8 mouse cellular contexts compared by ENCODE assay signal in genomic region chr8:13104691-13105086, GRCm38 (mm10). TPM values are rescaled to one million over a fixed set of nuclear protein-coding genes. Genes with fewer than 3 reads are reported as not detected.
DNase-seq lines count a peak whose midpoint lies in the region; ATAC-seq lines count a peak whose summit lies in the region.

No protein-coding gene starts in this region.

- peak; percentile 65 for ATAC-seq in frontal cortex, adult (ENCODE audit: low TSS enrichment)
- peak; percentile 77 for ATAC-seq in hindbrain, embryonic 11.5 days (ENCODE audit: low FRiP score)

- H3K27ac ChIP-seq in hindbrain, embryonic 11.5 days (ENCODE audit: low read depth, low read length): peak overlapping the region; percentile 73

- WGBS in hindbrain, embryonic 11.5 days: under 1% methylated on average over 44 of the region's 45 CpGs

- H3K9ac ChIP-seq in hindbrain, embryonic 11.5 days (ENCODE audit: low read depth, low read length): peak overlapping the region; percentile 92

- H3K9me3 ChIP-seq in hindbrain, embryonic 11.5 days (ENCODE audit: control insufficient read depth, low read length): no peaks in the 10 kb centered on the region

- peak; percentile 69 for DNase-seq in MEL-GATA-1-ER (ENCODE audit: extremely low read depth, low read depth)
- DNase-seq in cerebellum, adult 8-10 months: peak; percentile 92
- DNase-seq in hindbrain, embryonic 11.5 days (ENCODE audit: low spot score): peak; percentile 90
- DNase-seq in layer of hippocampus, postnatal 10 days (ENCODE audit: low spot score in 2 of 2): peak; percentile 96
- peak; percentile 95 for DNase-seq in lung, postnatal 10 days
- peak; percentile 91 for DNase-seq in ovary, postnatal 36 days (ENCODE audit: low spot score)
- DNase-seq in thymus, postnatal 25 days: peak; percentile 91

- peak overlapping the region; percentile 90 for H3K4me2 ChIP-seq in hindbrain, embryonic 11.5 days (replicated peaks; ENCODE audit: low read depth, low read length)

- peak overlapping the region; percentile 86 for H3K4me3 ChIP-seq in hindbrain, embryonic 11.5 days (ENCODE audit: low read depth, low read length)

- H3K36me3 ChIP-seq in hindbrain, embryonic 11.5 days (ENCODE audit: control insufficient read depth, insufficient read depth, low read length): no peaks in the 10 kb centered on the region

- H3K27me3 ChIP-seq in hindbrain, embryonic 11.5 days (ENCODE audit: control insufficient read depth, insufficient read depth, low read length): no peaks in the 10 kb centered on the region

- H3K4me1 ChIP-seq in hindbrain, embryonic 11.5 days (replicated peaks; ENCODE audit: control insufficient read depth, insufficient read depth, low read length): peaks cover 5% of the 10 kb centered on the region

RNA-seq across cellular contexts. Expression of gene Pcid2, which starts 0.6 kb away (rescaled TPM):
- 54.1 and 56.3 TPM in 2 replicates for polyA plus RNA-seq in hindbrain, embryonic 11.5 days (2014; fragmentation: Nextera tagmentation; extraction: Ambion mirVana)
- total RNA-seq in layer of hippocampus, postnatal 10 days (2021): 10 to 100 TPM; 25.0 to 27.0 TPM

RNA-seq across cellular contexts. Expression of gene Cul4a, which starts 0.7 kb away (rescaled TPM):
- polyA plus RNA-seq in hindbrain, embryonic 11.5 days (2014; fragmentation: Nextera tagmentation; extraction: Ambion mirVana): 83.5 and 93.0 TPM in 2 replicates
- 10 to 100 TPM; 65.5 to 69.5 TPM for total RNA-seq in layer of hippocampus, postnatal 10 days (2021)

RNA-seq across cellular contexts. Expression of gene Proz, which starts 44.0 kb away (rescaled TPM):
- polyA plus RNA-seq in hindbrain, embryonic 11.5 days (2014; fragmentation: Nextera tagmentation; extraction: Ambion mirVana): 0.22 and 0.40 TPM in 2 replicates
- not detected for total RNA-seq in layer of hippocampus, postnatal 10 days (2021)

RNA-seq across cellular contexts. Expression of gene Lamp1, which starts 54.3 kb away (rescaled TPM):
- polyA plus RNA-seq in hindbrain, embryonic 11.5 days (2014; fragmentation: Nextera tagmentation; extraction: Ambion mirVana): 261 and 286 TPM in 2 replicates
- 100 to 1,000 TPM; 283 to 309 TPM for total RNA-seq in layer of hippocampus, postnatal 10 days (2021)

Comparison
In these comparisons a context has a peak if more than half of its experiments do, and no peak if none do; other contexts are left out.
1. Peak in every context shown above with its lines: DNase-seq, ATAC-seq, H3K4me3 ChIP-seq and H3K27ac ChIP-seq.